Mouse (Mus musculus) heart, embryonic 13.5 days (tissue): ENCODE results near the gene Olfr372. TPM values are rescaled to one million over a fixed set of nuclear protein-coding genes. Genes with fewer than 3 reads are reported as not detected.
"Not testable (repeated sequence)": the region's sequence is repeated elsewhere in the genome, so short reads cannot be mapped to it uniquely, and the experiment has no call there.

Experiments used
- ATAC-seq: fragments of 200-750 bp; cut with Nextera tagmentation; 2 replicates; pipeline ENCODE4 v1.8.0; 2017; ENCODE audit warnings: moderate TSS enrichment; ENCODE audit not compliant: insufficient number of reproducible peaks, low FRiP score, low TSS enrichment; ENCODE audit errors: extremely low read depth
- H3K27ac ChIP-seq: fragments of 300-500 bp; sonication (generic); replicated peaks from 2 replicates; pipeline ENCODE4 v1.5.1; 2015; ENCODE audit warnings: moderate library complexity, mild to moderate bottlenecking, inconsistent platforms
- H3K27me3 ChIP-seq: fragments of 300-500 bp; sonication (generic); replicated peaks from 2 replicates; pipeline ENCODE4 v1.6.1; 2015; ENCODE audit warnings: mild to moderate bottlenecking, inconsistent platforms
- H3K36me3 ChIP-seq: fragments of 300-500 bp; sonication (generic); 2 replicates; pipeline ENCODE4 v1.6.1; 2015; ENCODE audit warnings: mild to moderate bottlenecking, inconsistent platforms
- H3K4me1 ChIP-seq: fragments of 300-500 bp; sonication (generic); 2 replicates; pipeline ENCODE4 v1.6.1; 2015; ENCODE audit warnings: inconsistent platforms
- H3K4me2 ChIP-seq: fragments of 300-500 bp; sonication (generic); 2 replicates; pipeline ENCODE4 v1.6.1; 2015; ENCODE audit warnings: inconsistent platforms, mild to moderate bottlenecking, moderate library complexity
- H3K4me3 ChIP-seq: fragments of 300-500 bp; sonication (generic); 2 replicates; pipeline ENCODE4 v1.5.1; 2015; ENCODE audit warnings: moderate library complexity, mild to moderate bottlenecking, inconsistent platforms
- H3K9ac ChIP-seq: fragments of 300-500 bp; sonication (generic); 2 replicates; pipeline ENCODE4 v1.6.1; 2015; ENCODE audit warnings: inconsistent platforms, mild to moderate bottlenecking, moderate library complexity
- H3K9me3 ChIP-seq: fragments of 300-500 bp; sonication (generic); 2 replicates; pipeline ENCODE4 v1.6.1; 2016; ENCODE audit warnings: inconsistent platforms
- WGBS: fragments of 180-500 bp; shearing (Covaris S2); methylation state at CpG from one replicate; pipeline ENCODE4 v1.1.7; 2015; ENCODE audit warnings: mixed read lengths; 5-methylcytosine and 5-hydroxymethylcytosine counted together
- polyA plus RNA-seq: library from polyadenylated mRNA; unstranded; fragments of >200 nt; fragmentation: Nextera tagmentation; extraction: Ambion mirVana; gene quantifications from 2 replicates; pipeline ENCODE4 v1.2.1, GENCODE M21; 2015

Gene Olfr372
- polyA plus RNA-seq, result not detected in 2 replicates

DNA sequence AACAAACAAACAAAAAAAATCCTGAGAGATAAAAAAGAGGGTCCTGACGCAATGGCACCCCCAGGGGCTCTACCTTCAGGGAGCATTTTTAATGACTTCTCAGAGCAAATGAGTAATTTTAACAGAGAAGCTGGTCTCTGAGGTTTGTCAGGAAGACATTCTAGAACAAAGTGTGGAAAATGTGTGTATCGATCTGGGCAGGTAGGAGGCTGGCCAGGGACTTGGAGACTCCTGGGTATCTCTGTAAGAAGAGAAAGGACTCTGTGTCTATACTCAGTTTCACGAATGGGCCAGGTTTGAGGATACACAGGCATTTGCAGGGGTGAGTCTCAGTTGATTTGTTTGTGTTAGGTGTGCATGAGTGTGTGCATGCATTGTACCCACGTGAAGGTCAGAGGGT lies at the start of gene Olfr372:
Gene Olfr372 (plus strand): TSS at position 301 of the 400 bp plus-strand sequence.
- H3K4me1 ChIP-seq, H3K4me3 ChIP-seq, H3K9me3 ChIP-seq, ATAC-seq, H3K4me2 ChIP-seq, H3K27me3 ChIP-seq, H3K9ac ChIP-seq, H3K27ac ChIP-seq, H3K36me3 ChIP-seq: not testable (repeated sequence)
- WGBS, result 63% methylated on average over 4 of the region's 4 CpGs

GRCm38 (mm10) chr8:71999434-71999833 lies 41.6 kb upstream of the Olfr372 start:
- no peaks in the 10 kb centered on the region for H3K4me1 ChIP-seq
- no peaks in the 10 kb centered on the region for H3K27me3 ChIP-seq
- no peak overlapping the region for H3K27ac ChIP-seq
- H3K4me3 ChIP-seq, result no peak overlapping the region
- H3K36me3 ChIP-seq, result no peaks in the 10 kb centered on the region
- WGBS, result 31% methylated on average over 1 of the region's 1 CpGs
- no peaks in the 10 kb centered on the region for H3K9me3 ChIP-seq
- no peak for ATAC-seq
- no peak overlapping the region for H3K9ac ChIP-seq
- H3K4me2 ChIP-seq, result no peak overlapping the region

DNA sequence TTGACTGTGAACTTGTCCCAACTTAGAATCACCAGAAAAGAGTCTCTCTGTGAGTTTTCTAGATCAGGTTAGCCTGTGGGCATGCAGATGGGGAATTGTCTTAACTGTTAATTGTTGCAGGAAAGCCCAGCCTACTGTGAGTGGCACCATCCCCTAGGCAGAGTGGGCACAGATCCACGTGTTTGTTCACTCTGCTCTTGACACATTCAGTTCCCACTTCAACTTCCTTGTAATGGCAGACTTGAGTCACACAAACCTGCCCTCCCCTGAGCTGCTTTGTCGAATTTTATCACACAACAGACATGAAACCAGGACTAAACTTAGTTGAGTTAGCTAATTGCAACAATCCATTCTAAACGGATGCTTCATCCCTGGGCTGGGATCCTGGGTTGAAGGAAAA lies 40.8 kb upstream of the Olfr372 start:
- H3K4me3 ChIP-seq, result no peak overlapping the region
- H3K27me3 ChIP-seq, result no peaks in the 10 kb centered on the region
- H3K36me3 ChIP-seq, result no peaks in the 10 kb centered on the region
- no peak overlapping the region for H3K9ac ChIP-seq
- no peaks in the 10 kb centered on the region for H3K9me3 ChIP-seq
- no peak overlapping the region for H3K27ac ChIP-seq
- WGBS, result 50% methylated on average over 3 of the region's 3 CpGs
- no peak for ATAC-seq
- H3K4me2 ChIP-seq, result no peak overlapping the region
- H3K4me1 ChIP-seq, result no peaks in the 10 kb centered on the region

DNA sequence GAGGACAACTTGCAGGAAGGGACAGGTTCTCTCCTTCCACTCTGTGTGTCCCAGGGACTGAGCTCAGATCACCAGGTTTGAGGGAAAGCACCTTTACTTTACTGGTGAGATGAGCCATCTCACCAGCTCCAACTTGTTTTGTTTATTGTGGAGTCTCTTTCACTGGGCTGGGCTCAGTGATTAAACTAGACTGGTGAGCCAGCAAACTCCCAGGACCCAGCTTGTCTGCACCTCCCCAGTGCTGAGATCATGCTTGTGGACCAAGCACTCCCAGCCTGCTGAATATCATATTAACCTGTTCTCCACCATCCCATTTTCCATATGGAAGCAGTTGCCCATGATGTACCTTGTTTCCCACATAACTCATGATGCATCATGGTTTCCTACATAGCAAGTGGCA lies 38.1 kb upstream of the Olfr372 start:
- Histone ChIP-seq H3K9ac (no peak overlapping the region), H3K27me3 (no peaks in the 10 kb centered on the region), H3K4me2 (no peak overlapping the region), H3K27ac (no peak overlapping the region), H3K4me1 (no peaks in the 10 kb centered on the region), H3K36me3 (no peaks in the 10 kb centered on the region), H3K4me3 (no peak overlapping the region), H3K9me3 (no peaks in the 10 kb centered on the region)
- ATAC-seq, result no peak

- Histone ChIP-seq H3K4me2 (no peak overlapping the region), H3K4me3 (no peak overlapping the region), H3K4me1 (no peaks in the 10 kb centered on the region), H3K36me3 (no peaks in the 10 kb centered on the region), H3K9ac (no peak overlapping the region), H3K27ac (no peak overlapping the region), H3K9me3 (no peaks in the 10 kb centered on the region), H3K27me3 (no peaks in the 10 kb centered on the region)
- 65% methylated on average over 3 of the region's 3 CpGs for WGBS
- ATAC-seq, result no peak
Observed at GRCm38 (mm10) chr8:72005912-72006311, 35.1 kb upstream of the Olfr372 start.

DNA sequence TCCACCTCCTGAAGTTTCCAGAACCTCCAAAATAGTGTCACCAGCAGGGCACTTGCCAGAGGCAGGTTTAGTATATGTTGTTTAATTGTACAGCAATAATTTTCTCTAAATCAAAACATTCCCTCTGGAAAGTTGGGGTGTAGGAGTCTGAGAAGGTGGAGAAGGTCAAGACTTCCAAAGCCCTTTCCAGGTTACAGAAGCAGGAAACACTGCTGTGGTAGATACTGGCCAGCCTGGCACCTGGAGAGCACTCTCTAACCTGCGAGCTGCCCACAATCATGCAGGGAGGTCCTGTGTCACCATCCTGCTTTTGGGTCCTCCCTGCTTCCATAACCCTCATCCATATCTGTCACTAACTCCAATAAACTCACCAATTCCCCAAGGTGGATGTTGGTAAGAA lies 34.3 kb upstream of the Olfr372 start:
- Histone ChIP-seq H3K36me3 (no peaks in the 10 kb centered on the region), H3K9ac (no peak overlapping the region), H3K4me2 (no peak overlapping the region), H3K4me1 (no peaks in the 10 kb centered on the region), H3K27ac (no peak overlapping the region), H3K27me3 (no peaks in the 10 kb centered on the region), H3K9me3 (no peaks in the 10 kb centered on the region), H3K4me3 (no peak overlapping the region)
- 65% methylated on average over 1 of the region's 1 CpGs for WGBS
- no peak for ATAC-seq

DNA sequence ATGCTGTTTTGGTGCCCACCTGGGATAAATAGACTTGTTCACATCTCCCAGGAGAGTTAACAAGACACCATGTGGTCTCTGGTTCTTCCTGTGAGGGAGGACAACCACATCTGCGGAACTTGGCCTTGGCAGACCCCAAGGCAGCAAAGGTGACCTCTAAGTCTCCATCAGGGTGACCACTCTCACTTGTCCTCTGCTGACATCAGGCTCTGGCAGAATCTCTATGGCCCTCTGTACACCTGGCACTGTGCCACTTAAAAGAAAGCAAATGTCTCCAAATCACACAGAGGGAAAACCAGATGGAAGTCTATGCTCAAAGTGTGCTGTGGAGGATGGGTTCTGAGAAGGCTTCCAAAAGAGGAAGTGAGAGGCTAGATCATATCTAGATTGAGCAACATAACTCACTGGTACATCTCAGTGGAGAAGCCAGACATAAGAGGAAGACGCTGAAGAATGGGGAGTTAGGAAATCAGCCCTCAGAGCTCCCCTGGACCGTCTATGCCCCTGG lies 32.8 kb upstream of the Olfr372 start:
- 54% methylated on average over 3 of the region's 3 CpGs for WGBS
- no peaks in the 10 kb centered on the region for H3K4me1 ChIP-seq
- H3K4me2 ChIP-seq, result no peak overlapping the region
- H3K36me3 ChIP-seq, result no peaks in the 10 kb centered on the region
- H3K9me3 ChIP-seq, result no peaks in the 10 kb centered on the region
- no peak overlapping the region for H3K27ac ChIP-seq
- no peak overlapping the region for H3K4me3 ChIP-seq
- ATAC-seq, result no peak
- no peak overlapping the region for H3K9ac ChIP-seq
- no peaks in the 10 kb centered on the region for H3K27me3 ChIP-seq

- Histone ChIP-seq H3K36me3 (no peaks in the 10 kb centered on the region), H3K9me3 (no peaks in the 10 kb centered on the region), H3K9ac (no peak within 1 kb of the TSS), H3K27me3 (no peaks in the 10 kb centered on the region), H3K4me1 (no peaks in the 10 kb centered on the region), H3K4me3 (no peak within 1 kb of the TSS), H3K27ac (no peak within 1 kb of the TSS), H3K4me2 (no peak within 1 kb of the TSS)
- WGBS, result 48% methylated on average over 3 of the region's 3 CpGs
- no peak for ATAC-seq
Observed at GRCm38 (mm10) chr8:72009473-72009872, 31.5 kb upstream of the Olfr372 start, which contains the start of gene Cyp4f18. Cyp4f18 (minus strand) TSS chr8:72009626.

DNA sequence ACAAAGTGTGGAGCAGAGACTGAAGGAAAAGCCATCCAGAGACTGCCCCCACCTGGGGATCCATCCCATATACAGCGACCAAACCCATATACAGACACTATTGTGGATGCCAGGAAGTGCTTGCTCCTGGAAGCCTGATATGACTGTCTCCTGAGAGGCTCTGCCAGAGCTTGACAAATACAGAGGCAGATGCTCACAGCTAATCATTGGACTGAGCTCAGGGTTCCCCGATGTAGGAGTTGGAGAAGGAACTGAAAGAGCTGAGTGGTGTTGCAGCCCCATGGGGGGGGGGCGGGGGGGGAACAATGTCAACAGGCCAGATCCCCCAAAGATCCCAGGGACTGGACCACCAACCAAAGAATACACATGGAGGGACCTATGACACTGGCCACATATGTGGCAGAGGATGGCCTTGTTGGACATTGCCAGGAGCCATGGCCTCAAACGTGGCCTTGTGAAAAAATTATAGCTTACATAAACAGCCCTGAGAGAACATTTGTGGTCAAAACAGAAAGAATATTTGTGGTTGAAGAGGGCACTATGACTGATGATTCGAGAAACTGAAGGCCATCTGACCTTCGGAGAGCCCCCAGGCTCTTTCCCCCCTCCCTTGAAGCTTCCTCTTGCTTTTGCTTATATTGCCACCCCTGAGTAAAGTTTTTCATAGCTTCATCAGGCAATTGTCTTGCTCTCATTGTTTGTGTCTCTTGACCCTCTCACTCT lies 27.4 kb upstream of the Olfr372 start:
- not testable (repeated sequence) for H3K36me3 ChIP-seq, H3K9me3 ChIP-seq, H3K9ac ChIP-seq, H3K27ac ChIP-seq, ATAC-seq, H3K4me2 ChIP-seq, H3K4me3 ChIP-seq, H3K27me3 ChIP-seq, H3K4me1 ChIP-seq
- 52% methylated on average over 6 of the region's 6 CpGs for WGBS

GRCm38 (mm10) chr8:72017339-72017738 lies 23.7 kb upstream of the Olfr372 start:
- H3K4me3 ChIP-seq, H3K27ac ChIP-seq, H3K9me3 ChIP-seq, H3K4me2 ChIP-seq, H3K27me3 ChIP-seq, H3K4me1 ChIP-seq, ATAC-seq, H3K9ac ChIP-seq, H3K36me3 ChIP-seq: not testable (repeated sequence)
- 41% methylated on average over 2 of the region's 2 CpGs for WGBS

DNA sequence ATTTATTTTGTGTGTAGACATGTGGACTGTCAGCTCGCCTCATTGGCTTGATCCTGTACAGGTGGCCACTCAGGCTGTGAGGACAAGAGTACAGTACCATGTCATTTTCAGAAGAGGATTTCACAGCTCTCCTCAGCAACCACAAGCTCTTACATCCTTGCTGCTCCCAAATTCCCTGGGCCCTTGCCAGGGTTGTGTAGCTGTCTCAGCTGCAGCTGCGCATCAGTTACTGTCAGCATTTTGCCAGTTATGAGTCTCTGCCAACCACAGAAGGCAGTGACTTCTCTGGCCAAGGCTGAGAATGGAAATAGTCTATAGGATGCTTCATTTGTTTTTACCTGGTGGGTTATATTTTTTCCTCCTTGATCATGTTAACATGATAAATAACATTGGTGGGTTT lies 22.9 kb upstream of the Olfr372 start:
- Histone ChIP-seq H3K4me3 (no peak overlapping the region), H3K27me3 (no peaks in the 10 kb centered on the region), H3K27ac (no peak overlapping the region), H3K9ac (no peak overlapping the region), H3K9me3 (no peaks in the 10 kb centered on the region), H3K4me2 (no peak overlapping the region), H3K36me3 (no peaks in the 10 kb centered on the region), H3K4me1 (no peaks in the 10 kb centered on the region)
- ATAC-seq, result no peak
- 59% methylated on average over 2 of the region's 2 CpGs for WGBS

DNA sequence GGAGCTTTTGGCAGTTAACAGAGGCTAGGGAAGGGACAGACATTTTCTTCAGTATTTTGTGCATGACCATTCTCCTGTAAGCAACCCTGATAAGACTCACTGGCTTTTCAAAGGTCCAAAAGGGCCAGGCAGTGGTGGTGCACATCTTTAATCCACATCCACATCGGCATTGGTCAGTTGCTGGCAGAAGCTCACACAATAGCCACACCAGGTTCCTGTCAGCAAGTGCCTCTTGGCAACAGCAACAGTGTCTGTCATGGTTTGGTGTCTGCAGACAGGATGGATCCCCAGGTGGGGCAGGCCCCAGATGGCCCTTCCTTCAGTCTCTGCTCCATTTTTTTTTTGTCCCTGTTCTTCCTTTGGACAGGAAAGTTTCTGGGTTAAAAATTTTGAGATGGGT lies 22.0 kb upstream of the Olfr372 start:
- WGBS, result 59% methylated on average over 1 of the region's 1 CpGs
- H3K27me3 ChIP-seq, H3K4me1 ChIP-seq, H3K4me3 ChIP-seq, H3K9ac ChIP-seq, ATAC-seq, H3K4me2 ChIP-seq, H3K36me3 ChIP-seq, H3K27ac ChIP-seq, H3K9me3 ChIP-seq: not testable (repeated sequence)
